Mouse (Mus musculus): ENCODE measurements around the gene Gria3.
A peak's percentile ranks its signal among the peaks of the same experiment; 100 is the strongest.

The Gria3 gene

GRCm38 (mm10) chrX:41564898-41565297 is 164.2 kb downstream of the Gria3 start:
- DNase-seq (ENCODE audit: low spot score in 2 of 2): no peak

- peak in 1 of 2 experiments; percentile 2 for DNase-seq (ENCODE audit: low spot score in 2 of 2)
Measured at GRCm38 (mm10) chrX:41573079-41573478, 172.4 kb downstream of the Gria3 start.

- DNase-seq (ENCODE audit: low spot score in 2 of 2): no peak
Measured at GRCm38 (mm10) chrX:41578797-41579196, 178.1 kb downstream of the Gria3 start.

GRCm38 (mm10) chrX:41587692-41588091 is 187.0 kb downstream of the Gria3 start:
- DNase-seq (ENCODE audit: low spot score in 2 of 2): no peak

- no peak for DNase-seq (ENCODE audit: low spot score in 2 of 2)
Measured at GRCm38 (mm10) chrX:41607181-41607580, 206.5 kb downstream of the Gria3 start.

- DNase-seq (ENCODE audit: low spot score in 2 of 2): no peak
Measured at GRCm38 (mm10) chrX:41614920-41615319, 214.3 kb downstream of the Gria3 start.

GRCm38 (mm10) chrX:41616928-41617327 is 216.3 kb downstream of the Gria3 start:
- DNase-seq (ENCODE audit: low spot score in 2 of 2): no peak

GRCm38 (mm10) chrX:41618396-41618795 is 217.7 kb downstream of the Gria3 start:
- no peak for DNase-seq (ENCODE audit: low spot score in 2 of 2)

- no peak for DNase-seq (ENCODE audit: low spot score in 2 of 2)
Measured at GRCm38 (mm10) chrX:41633576-41633975, 232.9 kb downstream of the Gria3 start.

GRCm38 (mm10) chrX:41644954-41645353 is 244.3 kb downstream of the Gria3 start:
- DNase-seq (ENCODE audit: low spot score in 2 of 2): no peak

GRCm38 (mm10) chrX:41657791-41658190 is 257.1 kb downstream of the Gria3 start:
- DNase-seq (ENCODE audit: low spot score in 2 of 2): no peak

GRCm38 (mm10) chrX:41688869-41689268 is 288.2 kb downstream of the Gria3 start:
- no peak for DNase-seq (ENCODE audit: low spot score in 2 of 2)

- no peak for DNase-seq (ENCODE audit: low spot score in 2 of 2)
Measured at GRCm38 (mm10) chrX:41692076-41692475, 291.4 kb downstream of the Gria3 start.

Data from right cerebral cortex, postnatal 36 days (tissue).